Mouse (Mus musculus) CH12.LX (cell line): ENCODE measurements around the gene Uchl5. TPM values are rescaled to one million over a fixed set of nuclear protein-coding genes. Genes with fewer than 3 reads are reported as not detected.

Source experiments
- DNase-seq: peaks from one replicate; pipeline ENCODE4 v3.0.0-alpha.2; 2013; ENCODE audit errors: extremely low read depth
- H3K27ac ChIP-seq: 2 replicates; pipeline ENCODE4 v1.5.1; 2012; ENCODE audit warnings: low read depth, mild to moderate bottlenecking, control low read depth, moderate library complexity; ENCODE audit not compliant: insufficient read depth
- H3K27me3 ChIP-seq: replicated peaks from 2 replicates; pipeline ENCODE3; 2012; ENCODE audit warnings: inconsistent platforms
- H3K36me3 ChIP-seq, 2 experiments: replicated peaks in 1 of 2; 2 replicates each; pipeline versions ENCODE3 to v1.6.1; 2012; ENCODE audit warnings: inconsistent platforms in 1 of 2, low read length in 1 of 2, mild to moderate bottlenecking in 1 of 2, mixed read lengths in 1 of 2, moderate library complexity in 1 of 2; ENCODE audit not compliant: control insufficient read depth in 1 of 2, insufficient read depth in 1 of 2
- H3K4me1 ChIP-seq, 2 experiments: 2 replicates each; pipeline ENCODE4 v1.6.1; 2012; ENCODE audit warnings: inconsistent platforms in 1 of 2, moderate library complexity in 1 of 2; ENCODE audit not compliant: insufficient read depth in 2 of 2, control insufficient read depth in 1 of 2
- H3K4me2 ChIP-seq: 2 replicates; pipeline ENCODE4 v1.6.1; 2012; ENCODE audit warnings: low read depth, mild to moderate bottlenecking, control low read depth; ENCODE audit not compliant: poor library complexity, insufficient read depth, severe bottlenecking
- H3K4me3 ChIP-seq, 3 experiments: fragments of 150-350 bp in 1 of 3; sonication (generic) in 1 of 3; replicated peaks in 1 of 3; 2 replicates each; pipeline versions ENCODE3 to v1.5.1; 2011 to 2012; ENCODE audit warnings: low read depth in 2 of 3, low read length in 2 of 3, mild to moderate bottlenecking in 2 of 3, moderate library complexity in 2 of 3, control low read depth in 1 of 3, improper control_type of control experiment in 1 of 3, inconsistent platforms in 1 of 3, mixed read lengths in 1 of 3; ENCODE audit not compliant: poor library complexity in 1 of 3
- H3K79me2 ChIP-seq: replicated peaks from 2 replicates; pipeline ENCODE4 v1.6.1; 2012; ENCODE audit warnings: mild to moderate bottlenecking, moderate library complexity; ENCODE audit not compliant: control insufficient read depth, poor library complexity, insufficient read depth, severe bottlenecking; ENCODE audit errors: extremely low read depth
- H3K9ac ChIP-seq: 2 replicates; pipeline ENCODE4 v1.6.1; 2012; ENCODE audit warnings: low read depth, mild to moderate bottlenecking, control low read depth, moderate library complexity; ENCODE audit not compliant: insufficient read depth
- H3K9me3 ChIP-seq: replicated peaks from 2 replicates; pipeline ENCODE3; 2012; ENCODE audit warnings: low read length, inconsistent platforms, mixed read lengths
- BHLHE40 ChIP-seq: IDR thresholded peaks from 2 replicates; pipeline ENCODE4 v1.6.1; 2011; ENCODE audit warnings: mild to moderate bottlenecking, low read depth, low read length, improper control_type of control experiment
- CHD1 ChIP-seq: IDR thresholded peaks from 2 replicates; pipeline ENCODE4 v1.6.1; 2012; ENCODE audit warnings: low read depth, low read length, improper control_type of control experiment, inconsistent platforms
- CHD2 ChIP-seq: IDR thresholded peaks from 2 replicates; pipeline ENCODE4 v1.6.1; 2011; ENCODE audit warnings: low read length, improper control_type of control experiment
- CTCF ChIP-seq, 2 experiments: IDR thresholded peaks in 1 of 2; conservative IDR thresholded peaks in 1 of 2; 2 replicates each; pipeline ENCODE4 v1.5.1; 2011 to 2012; ENCODE audit warnings: low read depth in 2 of 2, low read length in 2 of 2, improper control_type of control experiment in 1 of 2, inconsistent platforms in 1 of 2, mild to moderate bottlenecking in 1 of 2, moderate library complexity in 1 of 2
- E2F4 ChIP-seq: IDR thresholded peaks from 2 replicates; pipeline ENCODE4 v1.6.1; 2011; ENCODE audit warnings: low read depth, low read length, improper control_type of control experiment; ENCODE audit not compliant: insufficient replicate concordance
- ELF1 ChIP-seq: IDR thresholded peaks from 2 replicates; pipeline ENCODE4 v1.6.1; 2014; ENCODE audit warnings: low read depth, mild to moderate bottlenecking, inconsistent platforms, low read length, improper control_type of control experiment
- EP300 ChIP-seq: IDR thresholded peaks from 2 replicates; pipeline ENCODE4 v1.6.1; 2011; ENCODE audit warnings: low read length, improper control_type of control experiment
- ETS1 ChIP-seq: conservative IDR thresholded peaks from 2 replicates; pipeline ENCODE4 v1.6.1; 2012; ENCODE audit warnings: low read depth, mild to moderate bottlenecking, inconsistent platforms, low read length, improper control_type of control experiment, moderate library complexity
- GABPA ChIP-seq: IDR thresholded peaks from 2 replicates; pipeline ENCODE4 v1.6.1; 2012; ENCODE audit warnings: low read depth, low read length, improper control_type of control experiment, inconsistent platforms; ENCODE audit not compliant: insufficient replicate concordance
- HCFC1 ChIP-seq: IDR thresholded peaks from 2 replicates; pipeline ENCODE4 v1.6.1; 2012; ENCODE audit warnings: low read depth, mild to moderate bottlenecking, inconsistent platforms, low read length, improper control_type of control experiment
- IRF4 ChIP-seq: IDR thresholded peaks from 2 replicates; pipeline ENCODE4 v1.6.1; 2014; ENCODE audit warnings: low read depth, mild to moderate bottlenecking, inconsistent platforms, low read length, improper control_type of control experiment
- JUN ChIP-seq: IDR thresholded peaks from 2 replicates; pipeline ENCODE4 v1.6.1; 2011; ENCODE audit warnings: low read depth, mild to moderate bottlenecking, low read length, improper control_type of control experiment, moderate library complexity; ENCODE audit not compliant: insufficient read depth
- JUND ChIP-seq: conservative IDR thresholded peaks from 2 replicates; pipeline ENCODE4 v1.6.1; 2011; ENCODE audit warnings: low read depth, low read length, improper control_type of control experiment
- KAT2A ChIP-seq: IDR thresholded peaks from 2 replicates; pipeline ENCODE4 v1.6.1; 2012; ENCODE audit warnings: low read length, improper control_type of control experiment, inconsistent platforms; ENCODE audit not compliant: insufficient replicate concordance
- MAFK ChIP-seq: IDR thresholded peaks from 2 replicates; pipeline ENCODE4 v1.6.1; 2011; ENCODE audit warnings: low read length, improper control_type of control experiment; ENCODE audit not compliant: insufficient replicate concordance
- MAX ChIP-seq: IDR thresholded peaks from 2 replicates; pipeline ENCODE4 v1.6.1; 2011; ENCODE audit warnings: low read length, improper control_type of control experiment
- MAZ ChIP-seq: IDR thresholded peaks from 2 replicates; pipeline ENCODE4 v1.6.1; 2012; ENCODE audit warnings: low read depth, mild to moderate bottlenecking, inconsistent platforms, low read length, improper control_type of control experiment, moderate library complexity
- MEF2A ChIP-seq: IDR thresholded peaks from 2 replicates; pipeline ENCODE4 v1.6.1; 2014; ENCODE audit warnings: low read depth, mild to moderate bottlenecking, inconsistent platforms, low read length, improper control_type of control experiment, borderline replicate concordance
- MXI1 ChIP-seq: IDR thresholded peaks from 2 replicates; pipeline ENCODE4 v1.6.1; 2011; ENCODE audit warnings: mild to moderate bottlenecking, low read depth, low read length, improper control_type of control experiment
- MYC ChIP-seq: IDR thresholded peaks from 2 replicates; pipeline ENCODE4 v1.6.1; 2011; ENCODE audit warnings: low read depth, mild to moderate bottlenecking, improper control_type of control experiment, low read length
- NELFE ChIP-seq: IDR thresholded peaks from 2 replicates; pipeline ENCODE4 v1.6.1; 2011; ENCODE audit warnings: low read depth, low read length, improper control_type of control experiment
- NRF1 ChIP-seq: IDR thresholded peaks from 2 replicates; pipeline ENCODE4 v1.6.1; 2014; ENCODE audit warnings: low read depth, mild to moderate bottlenecking, inconsistent platforms, low read length, improper control_type of control experiment, moderate library complexity
- PAX5 ChIP-seq: IDR thresholded peaks from 2 replicates; pipeline ENCODE4 v1.6.1; 2012; ENCODE audit warnings: low read length, inconsistent platforms, mixed read lengths
- POLR2A ChIP-seq: IDR thresholded peaks from 2 replicates; pipeline ENCODE4 v1.6.1; 2011; ENCODE audit warnings: low read depth, mild to moderate bottlenecking, improper control_type of control experiment, low read length
- POLR2AphosphoS2 ChIP-seq: IDR thresholded peaks from 2 replicates; pipeline ENCODE4 v1.6.1; 2011; ENCODE audit warnings: low read depth, low read length, improper control_type of control experiment
- RAD21 ChIP-seq: IDR thresholded peaks from 2 replicates; pipeline ENCODE4 v1.6.1; 2011; ENCODE audit warnings: low read depth, mild to moderate bottlenecking, low read length, improper control_type of control experiment, moderate library complexity
- RCOR1 ChIP-seq: conservative IDR thresholded peaks from 2 replicates; pipeline ENCODE4 v1.6.1; 2012; ENCODE audit warnings: low read depth, mild to moderate bottlenecking, inconsistent platforms, low read length, improper control_type of control experiment
- SIN3A ChIP-seq: IDR thresholded peaks from 2 replicates; pipeline ENCODE4 v1.6.1; 2012; ENCODE audit warnings: low read length, improper control_type of control experiment, inconsistent platforms
- SMC3 ChIP-seq: IDR thresholded peaks from 2 replicates; pipeline ENCODE4 v1.6.1; 2011; ENCODE audit warnings: low read depth, low read length, improper control_type of control experiment
- TBP ChIP-seq: conservative IDR thresholded peaks from 2 replicates; pipeline ENCODE4 v1.6.1; 2011; ENCODE audit warnings: low read depth, low read length, improper control_type of control experiment
- UBTF ChIP-seq: IDR thresholded peaks from 2 replicates; pipeline ENCODE4 v1.6.1; 2012; ENCODE audit warnings: low read depth, mild to moderate bottlenecking, inconsistent platforms, low read length, improper control_type of control experiment, moderate library complexity
- USF2 ChIP-seq: conservative IDR thresholded peaks from 2 replicates; pipeline ENCODE4 v1.6.1; 2011; ENCODE audit warnings: low read depth, low read length, improper control_type of control experiment
- ZC3H11A ChIP-seq: IDR thresholded peaks from 2 replicates; pipeline ENCODE4 v1.6.1; 2012; ENCODE audit warnings: low read depth, mild to moderate bottlenecking, inconsistent platforms, low read length, improper control_type of control experiment
- ZKSCAN1 ChIP-seq: IDR thresholded peaks from 2 replicates; pipeline ENCODE4 v1.6.1; 2012; ENCODE audit warnings: low read depth, inconsistent platforms, low read length, improper control_type of control experiment, borderline replicate concordance
- ZMIZ1 ChIP-seq: IDR thresholded peaks from 2 replicates; pipeline ENCODE4 v1.6.1; 2012; ENCODE audit warnings: low read depth, mild to moderate bottlenecking, inconsistent platforms, low read length, improper control_type of control experiment
- ZNF384 ChIP-seq: IDR thresholded peaks from 2 replicates; pipeline ENCODE4 v1.6.1; 2012; ENCODE audit warnings: low read depth, low read length, improper control_type of control experiment, inconsistent platforms
- dilution Hi-C: fragments of 300-500 bp; cut with MboI; formaldehyde crosslinking; loops from 2 replicates; pipeline ENCODE4 v1.14.3; 2020; ENCODE audit warnings: low sequenced_read_pairs; ENCODE audit not compliant: extremely low pct_unique_long_range_greater_than_20kb, extremely low pct_ligation_motif_present
- in situ Hi-C: fragments of 300-500 bp; cut with MboI; formaldehyde crosslinking; loops from 3 replicates; pipeline ENCODE4 v1.14.3; 2019; ENCODE audit warnings: low sequenced_read_pairs, low pct_ligation_motif_present, low pct_unique_long_range_greater_than_20kb, mixed read lengths
- polyA plus RNA-seq: library from polyadenylated mRNA; unstranded; fragments of >175 nt; gene quantifications from 2 replicates; pipeline ENCODE4 v1.2.1, GENCODE M21; 2012; ENCODE audit warnings: low read depth; ENCODE audit not compliant: insufficient read length
- total RNA-seq, 2 experiments: library from RNA; depleted of rRNA; stranded (reverse); fragments of 300-350 nt in 1 of 2; fragments of >200 nt in 1 of 2; gene quantifications; 2 replicates each; pipeline ENCODE4 v1.2.3; 2012 to 2014

Uchl5 gene
- 46.4 and 61.3 TPM in 2 replicates for total RNA-seq (2012; rRNA removed)
- 54.3 and 58.9 TPM in 2 replicates for total RNA-seq (2014; rRNA removed)
- polyA plus RNA-seq: 111 and 130 TPM in 2 replicates

DNA sequence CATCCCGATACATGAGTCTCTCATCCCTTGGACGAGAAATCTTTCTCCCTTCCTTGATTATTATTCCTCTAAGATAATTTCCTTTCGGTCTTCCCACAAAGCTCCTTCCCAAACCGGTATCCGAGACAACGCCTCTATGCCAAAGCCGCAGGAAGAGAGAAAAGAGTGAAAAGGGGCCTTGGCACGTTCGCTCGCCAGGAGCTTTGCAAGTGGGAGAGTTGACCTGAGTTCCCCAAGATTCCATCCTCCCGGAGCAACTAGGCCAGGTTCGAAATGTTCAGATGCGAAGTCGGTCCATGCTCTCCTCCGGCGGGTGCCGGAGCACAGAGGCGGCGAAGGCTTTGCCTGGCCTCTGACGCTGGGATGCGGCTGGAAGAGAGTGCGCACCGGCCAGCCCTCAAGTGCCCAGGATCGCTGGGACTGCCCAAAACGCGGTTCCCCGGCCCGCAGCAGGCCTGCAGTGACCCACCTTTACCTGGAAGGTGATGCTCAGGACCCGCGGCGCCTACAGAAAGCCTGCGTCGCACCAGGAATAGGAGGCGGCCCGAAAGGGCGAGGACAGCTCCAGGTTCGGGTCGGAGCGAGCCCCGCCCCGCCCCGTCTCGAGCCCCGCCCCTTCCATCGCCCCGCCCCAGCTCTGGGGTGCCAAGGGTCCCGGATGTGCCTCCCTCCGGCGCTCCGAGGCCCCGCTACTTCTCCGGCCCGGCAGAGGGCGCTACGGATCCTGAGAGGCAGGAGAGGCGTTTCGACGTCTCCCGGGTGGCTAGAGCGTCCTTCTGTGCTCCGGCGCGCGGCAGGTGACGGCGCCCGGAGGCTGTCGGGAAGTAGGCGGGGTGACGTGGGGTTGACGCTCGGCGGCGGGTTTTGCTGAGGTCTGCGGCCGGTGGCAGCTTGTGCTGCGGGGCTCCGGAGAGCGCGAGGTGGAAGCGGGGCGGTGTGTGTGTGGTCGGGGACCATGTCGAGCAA, at the start of gene Uchl5, which contains the start of gene Trove2:
Uchl5 (plus strand) TSS at position 827 of the 966 bp plus-strand sequence.
Trove2 (minus strand) TSS at position 623 of the 966 bp plus-strand sequence.
- H3K79me2 ChIP-seq: peaks cover 42% of the 10 kb centered on the region
- H3K4me2 ChIP-seq: peak within 1 kb of the TSS; percentile 80
- H3K4me1 ChIP-seq: peaks cover 0 to 23% of the 10 kb centered on the region in 2 experiments; a peak in 2 of 4 replicates
- peaks cover 0 to 16% of the 10 kb centered on the region in 2 experiments for H3K36me3 ChIP-seq
- DNase-seq: peak; percentile 97
- H3K9ac ChIP-seq: peak within 1 kb of the TSS; percentile 83
- dilution Hi-C loops (no loop called here), in situ Hi-C loops (loop anchor here (25.0 kb wide), 2 partner anchors 411 to 586 kb away; partner anchors contain the start of gene Rgs13)
- H3K27me3 ChIP-seq: peaks cover 2% of the 10 kb centered on the region
- peak within 1 kb of the TSS; percentile 85 to 97 (median 93) for H3K4me3 ChIP-seq
- peak within 1 kb of the TSS; percentile 35 for H3K27ac ChIP-seq
- H3K9me3 ChIP-seq: no peaks in the 10 kb centered on the region
- TF ChIP-seq MEF2A: peak; percentile 84
- TF ChIP-seq MXI1: peak; percentile 90
- TF ChIP-seq ZKSCAN1: no peak
- peak in 1 of 2 experiments; percentile 89; a peak in 2 of 4 replicates for TF ChIP-seq CTCF (conservative IDR thresholded peaks at IDR 0.05 in 1 of 2, IDR thresholded peaks at IDR 0.05 in 1 of 2; ENCODE audit: low read depth in 2 of 2, low read length in 2 of 2)
- peak; percentile 88 for TF ChIP-seq ELF1
- TF ChIP-seq MYC: 0 out of 2 replicates have a peak, but pooled peaks have one; percentile 61
- TF ChIP-seq ETS1: peak; percentile 46
- TF ChIP-seq HCFC1: peak; percentile 92
- peak; percentile 82 for TF ChIP-seq ZMIZ1
- no peak for TF ChIP-seq USF2
- TF ChIP-seq PAX5: no peak
- TF ChIP-seq GABPA: peak; percentile 90
- no peak for TF ChIP-seq JUN
- TF ChIP-seq JUND: no peak
- TF ChIP-seq E2F4: peak; percentile 82; the same call in 1 of the 2 replicates
- peak; percentile 46 for TF ChIP-seq NRF1
- TF ChIP-seq ZNF384: no peak
- peak; percentile 83 for TF ChIP-seq POLR2AphosphoS2
- no peak for TF ChIP-seq CHD1
- peak; percentile 70; the same call in 1 of the 2 replicates for TF ChIP-seq MAX
- peak; percentile 94; the same call in 1 of the 2 replicates for TF ChIP-seq SIN3A
- 0 out of 2 replicates have a peak, but pooled peaks have one; percentile 40 for TF ChIP-seq EP300
- peak; percentile 88 for TF ChIP-seq IRF4
- TF ChIP-seq RAD21: no peak
- peak; percentile 45; the same call in 1 of the 2 replicates for TF ChIP-seq MAFK
- peak; percentile 95 for TF ChIP-seq POLR2A
- no peak for TF ChIP-seq TBP
- TF ChIP-seq ZC3H11A: no peak
- 0 out of 2 replicates have a peak, but pooled peaks have one; percentile 41 for TF ChIP-seq UBTF
- TF ChIP-seq RCOR1: no peak
- TF ChIP-seq BHLHE40: peak; percentile 82
- peak; percentile 93 for TF ChIP-seq KAT2A
- TF ChIP-seq MAZ: peak; percentile 96
- peak; percentile 95 for TF ChIP-seq NELFE
- TF ChIP-seq SMC3: peak; percentile 21
- TF ChIP-seq CHD2: peak; percentile 45; the same call in 1 of the 2 replicates
